Mouse (Mus musculus): Measurements from ENCODE around the gene Psmd5. TPM values are rescaled to one million over a fixed set of nuclear protein-coding genes. Genes with fewer than 3 reads are reported as not detected.
A peak's percentile ranks its signal among the peaks of the same experiment; 100 is the strongest.

Psmd5 gene
- polyA plus RNA-seq, 1 experiment from 2014 or later = 117 TPM

DNA sequence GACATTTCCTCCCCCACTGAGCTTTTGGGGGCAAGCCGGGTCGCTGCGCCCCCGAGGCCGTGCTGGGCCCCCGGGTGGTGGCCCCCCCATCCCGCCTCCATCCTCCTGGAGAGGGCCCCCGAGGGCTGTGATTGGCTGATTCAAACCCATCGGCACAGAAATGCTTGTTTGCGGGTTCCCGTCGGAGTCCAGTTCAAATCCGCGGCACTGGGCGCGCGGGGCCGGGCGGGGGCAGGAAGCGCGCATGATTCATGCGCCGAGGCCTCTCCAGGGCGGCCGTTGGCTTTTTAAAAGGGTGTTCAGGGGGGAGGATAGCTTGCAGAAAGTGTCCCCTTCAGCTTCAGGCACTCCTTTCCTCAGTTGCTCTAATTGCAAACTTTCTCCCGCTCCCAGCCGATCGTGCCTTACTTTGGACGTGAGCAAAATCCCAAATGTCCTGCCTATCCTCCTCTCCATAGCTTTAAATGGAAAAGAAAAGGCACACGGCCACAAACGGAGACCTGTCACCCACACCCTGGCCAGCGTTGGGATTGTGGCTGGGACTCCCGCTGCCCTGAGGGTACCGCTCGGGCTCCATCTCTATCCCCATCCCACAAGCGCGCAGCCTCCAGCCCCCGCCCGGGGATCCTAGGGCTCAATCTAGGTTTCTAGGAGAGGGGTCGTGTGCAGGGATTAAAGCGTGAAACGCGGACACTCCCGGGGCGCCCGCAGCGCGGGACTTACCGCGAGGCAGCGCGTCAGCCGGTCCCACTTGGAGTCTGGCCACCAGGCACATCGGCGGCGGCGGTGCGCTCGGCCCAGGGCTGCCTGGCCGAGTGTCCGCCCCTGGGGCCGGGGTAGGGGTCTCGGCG, 38.7 kb upstream of the Psmd5 start, which contains the start of gene Phf19:
TSS of gene Phf19 (minus strand) at position 809 of the 851 bp plus-strand sequence.
- H3K4me1 ChIP-seq (ENCODE audit: insufficient read depth) = peaks cover 4% of the 10 kb centered on the region; the same call in 1 of the 2 replicates
- H3K4me2 ChIP-seq = peak within 1 kb of the TSS; percentile 90
- 0 out of 2 replicates have a peak, but pooled peaks cover 14% of the 10 kb centered on the region for H3K27me3 ChIP-seq (ENCODE audit: insufficient read depth, low read length)
- TF ChIP-seq CTCF (IDR thresholded peaks at IDR 0.05; ENCODE audit: low read depth) = no peak
- under 1% methylated on average over 63 of the region's 64 CpGs for WGBS
- peak within 1 kb of the TSS; percentile 62 for H3K4me3 ChIP-seq (ENCODE audit: low read depth, low read length)
- peak within 1 kb of the TSS; percentile 59 for H3K9ac ChIP-seq
- no peaks in the 10 kb centered on the region for H3K9me3 ChIP-seq (ENCODE audit: low read depth, low read length)
- DNase-seq (peak; percentile 49), ATAC-seq (ENCODE audit: insufficient read depth) (peak; percentile 52)
- no peaks in the 10 kb centered on the region for H3K36me3 ChIP-seq (ENCODE audit: insufficient read depth)
- 0 out of 2 replicates have a peak within 1 kb of the TSS, but pooled peaks have one; percentile 30 for H3K27ac ChIP-seq (ENCODE audit: low read depth)

DNA sequence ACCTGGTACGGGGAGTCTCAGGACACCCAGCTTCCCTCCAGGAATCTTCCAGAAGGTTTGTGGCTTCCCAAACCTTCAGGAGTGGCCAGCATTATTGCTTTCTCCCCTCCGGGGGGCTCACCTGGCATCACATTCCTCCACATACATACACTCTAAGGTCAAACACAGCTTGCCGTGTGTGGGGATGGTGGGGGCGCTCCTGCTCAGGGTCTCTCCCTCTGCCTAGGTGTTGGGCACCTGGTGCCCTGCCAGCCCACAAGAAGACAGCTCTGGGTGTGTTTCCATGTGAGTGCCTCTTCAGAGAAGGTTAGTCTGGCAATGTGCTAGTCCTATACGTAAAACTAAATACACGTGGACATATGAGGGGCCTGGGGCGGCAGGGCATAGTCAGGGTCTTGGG, 37.8 kb upstream of the Psmd5 start:
- Histone ChIP-seq H3K36me3 (ENCODE audit: insufficient read depth) (no peaks in the 10 kb centered on the region), H3K27me3 (ENCODE audit: insufficient read depth, low read length) (0 out of 2 replicates have a peak, but pooled peaks cover 14% of the 10 kb centered on the region), H3K9me3 (ENCODE audit: low read depth, low read length) (no peaks in the 10 kb centered on the region), H3K27ac (ENCODE audit: low read depth) (no peak overlapping the region), H3K4me3 (ENCODE audit: low read depth, low read length) (peak overlapping the region; percentile 62), H3K4me1 (ENCODE audit: insufficient read depth) (peaks cover 4% of the 10 kb centered on the region; the same call in 1 of the 2 replicates), H3K4me2 (peak overlapping the region; percentile 90), H3K9ac (0 out of 2 replicates have a peak overlapping the region, but pooled peaks have one; percentile 59)
- ATAC-seq (ENCODE audit: insufficient read depth) = no peak
- WGBS = 33% methylated on average over 7 of the region's 7 CpGs
- no peak for TF ChIP-seq CTCF (IDR thresholded peaks at IDR 0.05; ENCODE audit: low read depth)
- DNase-seq = no peak

DNA sequence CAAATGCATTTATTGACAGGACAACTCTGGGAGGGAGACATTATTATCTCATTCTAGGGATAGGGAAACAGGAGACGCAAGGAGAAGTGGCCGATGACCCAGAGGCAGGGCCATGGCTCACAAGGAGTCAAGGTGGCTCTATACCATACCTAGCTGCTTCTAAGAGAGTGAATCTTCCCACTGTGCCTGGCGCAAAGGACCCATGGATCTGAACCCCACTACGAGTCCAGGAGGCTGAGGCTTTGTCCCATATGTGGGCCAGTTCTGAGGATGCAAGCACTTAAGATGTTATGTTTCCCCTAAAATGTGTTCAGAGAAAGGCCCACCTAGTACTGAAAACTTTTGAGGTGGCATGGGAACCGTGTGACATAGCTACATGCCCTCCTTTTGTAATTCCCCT, 37.1 kb upstream of the Psmd5 start:
- H3K4me1 ChIP-seq (ENCODE audit: insufficient read depth) = peaks cover 4% of the 10 kb centered on the region; the same call in 1 of the 2 replicates
- no peak for TF ChIP-seq CTCF (IDR thresholded peaks at IDR 0.05; ENCODE audit: low read depth)
- no peak overlapping the region for H3K27ac ChIP-seq (ENCODE audit: low read depth)
- H3K4me3 ChIP-seq (ENCODE audit: low read depth, low read length) = no peak overlapping the region
- no peak overlapping the region for H3K4me2 ChIP-seq
- ATAC-seq (ENCODE audit: insufficient read depth) (no peak), DNase-seq (no peak)
- 0 out of 2 replicates have a peak, but pooled peaks cover 14% of the 10 kb centered on the region for H3K27me3 ChIP-seq (ENCODE audit: insufficient read depth, low read length)
- H3K9ac ChIP-seq = no peak overlapping the region
- WGBS = 77% methylated on average over 5 of the region's 5 CpGs
- H3K36me3 ChIP-seq (ENCODE audit: insufficient read depth) = no peaks in the 10 kb centered on the region
- no peaks in the 10 kb centered on the region for H3K9me3 ChIP-seq (ENCODE audit: low read depth, low read length)

DNA sequence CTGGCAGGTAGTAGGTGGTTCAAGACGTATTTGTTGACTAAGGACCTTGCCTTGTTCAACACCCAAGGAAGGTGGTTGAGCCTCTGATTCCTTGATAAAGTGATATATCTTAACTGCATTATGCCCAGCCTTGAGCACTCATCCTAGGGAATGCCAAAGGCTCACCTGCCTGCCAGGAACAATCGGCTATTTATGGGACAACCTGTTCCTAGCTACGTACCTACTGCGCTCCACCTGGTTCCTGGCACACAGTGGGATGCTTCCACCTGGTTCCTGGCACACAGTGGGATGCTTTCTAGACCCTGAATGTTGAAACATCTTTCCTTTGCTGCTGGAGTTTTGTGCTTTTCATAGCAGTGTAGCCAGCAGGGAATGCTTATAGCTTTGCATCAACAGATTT, 35.0 kb upstream of the Psmd5 start:
- ATAC-seq (ENCODE audit: insufficient read depth) (no peak), DNase-seq (no peak)
- Histone ChIP-seq H3K27ac (ENCODE audit: low read depth) (no peak overlapping the region), H3K36me3 (ENCODE audit: insufficient read depth) (no peaks in the 10 kb centered on the region), H3K4me3 (ENCODE audit: low read depth, low read length) (no peak overlapping the region), H3K27me3 (ENCODE audit: insufficient read depth, low read length) (0 out of 2 replicates have a peak, but pooled peaks cover 10% of the 10 kb centered on the region), H3K9ac (no peak overlapping the region), H3K9me3 (ENCODE audit: low read depth, low read length) (no peaks in the 10 kb centered on the region), H3K4me2 (no peak overlapping the region), H3K4me1 (ENCODE audit: insufficient read depth) (peaks cover 4% of the 10 kb centered on the region; the same call in 1 of the 2 replicates)
- TF ChIP-seq CTCF (IDR thresholded peaks at IDR 0.05; ENCODE audit: low read depth) = no peak
- WGBS = 87% methylated on average over 4 of the region's 4 CpGs

DNA sequence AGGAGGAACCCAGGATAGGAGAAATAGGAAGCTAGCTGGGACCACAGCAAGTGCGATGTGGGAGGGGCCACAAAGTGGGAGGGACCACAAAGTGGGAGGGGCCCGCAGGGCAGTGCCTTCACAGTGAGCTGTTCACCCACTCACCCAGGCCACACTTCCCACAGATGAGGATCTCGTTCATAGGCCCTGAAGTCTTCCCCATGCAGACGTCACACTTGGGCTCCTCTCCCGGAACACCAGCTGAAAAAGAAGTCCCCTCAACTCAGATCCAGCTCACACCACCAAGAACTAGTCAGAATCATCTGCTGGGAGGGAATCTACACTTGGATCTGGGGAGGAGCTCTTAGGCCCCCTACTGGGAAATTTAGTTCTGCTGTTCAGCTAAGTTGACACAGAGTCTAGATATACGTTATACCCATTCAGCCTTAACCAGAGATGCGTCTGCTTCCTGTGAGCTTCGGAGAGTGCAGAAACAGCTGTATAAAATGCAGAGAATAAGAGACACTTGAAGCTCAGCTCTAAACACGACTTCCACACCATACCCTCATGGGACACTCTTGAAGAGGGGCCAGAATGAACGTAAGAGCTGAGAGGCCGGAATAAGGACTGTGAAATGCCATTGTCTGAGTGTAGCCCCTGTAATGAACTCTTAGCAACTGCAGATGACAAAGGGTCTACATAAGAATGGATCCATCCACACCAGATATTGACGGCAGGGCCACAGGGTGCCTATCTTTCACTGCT, 32.3 kb upstream of the Psmd5 start:
- Histone ChIP-seq H3K9ac (no peak overlapping the region), H3K27ac (ENCODE audit: low read depth) (no peak overlapping the region; the same call in 1 of the 2 replicates), H3K9me3 (ENCODE audit: low read depth, low read length) (no peaks in the 10 kb centered on the region), H3K4me3 (ENCODE audit: low read depth, low read length) (no peak overlapping the region), H3K4me1 (ENCODE audit: insufficient read depth) (peaks cover 6% of the 10 kb centered on the region; the same call in 1 of the 2 replicates), H3K36me3 (ENCODE audit: insufficient read depth) (no peaks in the 10 kb centered on the region), H3K4me2 (no peak overlapping the region), H3K27me3 (ENCODE audit: insufficient read depth, low read length) (no peaks in the 10 kb centered on the region)
- TF ChIP-seq CTCF (IDR thresholded peaks at IDR 0.05; ENCODE audit: low read depth) = peak; percentile 29; the same call in 1 of the 2 replicates
- peak; percentile 54 for DNase-seq
- no peak for ATAC-seq (ENCODE audit: insufficient read depth)
- WGBS = 49% methylated on average over 12 of the region's 12 CpGs

DNA sequence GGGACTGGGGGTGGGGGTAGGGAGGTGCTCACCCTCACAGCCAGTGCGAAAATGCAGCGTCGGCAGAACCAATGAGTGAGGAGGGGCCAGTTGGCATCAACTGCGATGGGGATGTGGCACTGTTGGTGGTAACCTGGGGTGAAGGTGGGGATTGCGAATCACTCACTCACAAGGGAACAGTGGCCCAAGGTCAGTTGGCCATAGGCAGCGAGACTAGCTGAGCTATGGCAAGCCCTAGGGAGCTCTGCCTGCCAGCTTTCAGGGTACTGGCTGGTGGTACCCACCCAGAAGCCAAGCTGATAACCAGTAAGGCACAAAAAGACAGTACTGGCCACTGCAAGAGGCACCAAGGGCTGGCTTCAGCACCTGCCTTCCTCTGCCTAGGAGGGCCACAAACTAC, 31.7 kb upstream of the Psmd5 start:
- no peak overlapping the region for H3K9ac ChIP-seq
- no peak for ATAC-seq (ENCODE audit: insufficient read depth)

More for the DNA sequence above, 31.7 kb upstream of the Psmd5 start:
- no peak for DNase-seq
- H3K4me3 ChIP-seq (ENCODE audit: low read depth, low read length) = no peak overlapping the region
- H3K27me3 ChIP-seq (ENCODE audit: insufficient read depth, low read length) = no peaks in the 10 kb centered on the region
- 64% methylated on average over 6 of the region's 6 CpGs for WGBS
- peaks cover 6% of the 10 kb centered on the region; the same call in 1 of the 2 replicates for H3K4me1 ChIP-seq (ENCODE audit: insufficient read depth)
- H3K36me3 ChIP-seq (ENCODE audit: insufficient read depth) = no peaks in the 10 kb centered on the region
- TF ChIP-seq CTCF (IDR thresholded peaks at IDR 0.05; ENCODE audit: low read depth) = no peak
- no peak overlapping the region for H3K27ac ChIP-seq (ENCODE audit: low read depth)
- H3K4me2 ChIP-seq = no peak overlapping the region
- H3K9me3 ChIP-seq (ENCODE audit: low read depth, low read length) = no peaks in the 10 kb centered on the region
